Mouse (Mus musculus): ENCODE measurements around the gene Tmtc1. TPM values are rescaled to one million over a fixed set of nuclear protein-coding genes. Genes with fewer than 3 reads are reported as not detected.

Gene Tmtc1
- polyA plus RNA-seq, 1 experiment: 3.3 TPM

GRCm38 (mm10) chr6:148441871-148442270, 2.3 kb downstream of the Tmtc1 start:
- Histone ChIP-seq H3K9me3 (replicated peaks; ENCODE audit: control insufficient read depth, insufficient read depth, low read length, poor library complexity, severe bottlenecking) (no peaks in the 10 kb centered on the region), H3K27ac (ENCODE audit: insufficient read depth, low read length) (no peak overlapping the region), H3K27me3 (ENCODE audit: control insufficient read depth, insufficient read depth, low read length, poor library complexity, severe bottlenecking) (0 out of 2 replicates have a peak, but pooled peaks cover 2% of the 10 kb centered on the region), H3K36me3 (ENCODE audit: control insufficient read depth, insufficient read depth, low read length, poor library complexity, severe bottlenecking) (no peaks in the 10 kb centered on the region), H3K4me3 (ENCODE audit: low read depth, low read length) (no peak overlapping the region), H3K9ac (ENCODE audit: low read depth, poor library complexity, severe bottlenecking) (no peak overlapping the region), H3K4me1 (ENCODE audit: control insufficient read depth, insufficient read depth, low read length) (peaks cover 2% of the 10 kb centered on the region)
- no peak for TF ChIP-seq CTCF (IDR thresholded peaks at IDR 0.05; ENCODE audit: low read depth, low read length)
- TF ChIP-seq POLR2A (IDR thresholded peaks at IDR 0.05; ENCODE audit: insufficient read depth, low read length): no peak
- TF ChIP-seq EP300 (IDR thresholded peaks at IDR 0.05; ENCODE audit: insufficient read depth, low read depth, low read length): no peak

DNA sequence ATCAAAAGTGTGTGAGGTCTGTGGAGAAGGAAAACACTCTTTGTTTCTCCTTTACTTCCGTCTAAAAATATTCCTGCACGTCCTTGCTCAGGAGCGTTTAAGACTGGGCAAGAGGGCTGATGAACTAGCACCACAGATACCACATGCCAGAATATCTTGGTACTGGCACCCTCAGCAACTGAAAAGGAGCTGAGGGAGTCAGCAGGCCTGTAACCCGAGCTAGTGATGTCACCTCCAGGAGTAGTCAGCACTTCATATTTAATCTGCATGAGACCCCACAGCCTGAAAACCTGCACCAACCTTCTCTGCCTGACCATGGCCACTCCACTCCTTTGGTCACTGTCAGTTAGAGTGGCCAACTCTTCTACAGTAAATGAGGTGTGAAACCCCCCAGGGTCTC, 5.1 kb downstream of the Tmtc1 start:
- Histone ChIP-seq H3K27ac (ENCODE audit: insufficient read depth, low read length) (no peak overlapping the region), H3K4me1 (ENCODE audit: control insufficient read depth, insufficient read depth, low read length) (peaks cover 2% of the 10 kb centered on the region), H3K36me3 (ENCODE audit: control insufficient read depth, insufficient read depth, low read length, poor library complexity, severe bottlenecking) (no peaks in the 10 kb centered on the region), H3K9ac (ENCODE audit: low read depth, poor library complexity, severe bottlenecking) (no peak overlapping the region), H3K27me3 (ENCODE audit: control insufficient read depth, insufficient read depth, low read length, poor library complexity, severe bottlenecking) (0 out of 2 replicates have a peak, but pooled peaks cover 2% of the 10 kb centered on the region), H3K9me3 (replicated peaks; ENCODE audit: control insufficient read depth, insufficient read depth, low read length, poor library complexity, severe bottlenecking) (no peaks in the 10 kb centered on the region), H3K4me3 (ENCODE audit: low read depth, low read length) (no peak overlapping the region)
- TF ChIP-seq CTCF (IDR thresholded peaks at IDR 0.05; ENCODE audit: low read depth, low read length) (no peak), POLR2A (IDR thresholded peaks at IDR 0.05; ENCODE audit: insufficient read depth, low read length) (no peak), EP300 (IDR thresholded peaks at IDR 0.05; ENCODE audit: insufficient read depth, low read depth, low read length) (no peak)

- Histone ChIP-seq H3K36me3 (ENCODE audit: control insufficient read depth, insufficient read depth, low read length, poor library complexity, severe bottlenecking) (no peaks in the 10 kb centered on the region), H3K4me3 (ENCODE audit: low read depth, low read length) (no peak overlapping the region), H3K4me1 (ENCODE audit: control insufficient read depth, insufficient read depth, low read length) (peaks cover 2% of the 10 kb centered on the region), H3K27ac (ENCODE audit: insufficient read depth, low read length) (no peak overlapping the region), H3K9me3 (replicated peaks; ENCODE audit: control insufficient read depth, insufficient read depth, low read length, poor library complexity, severe bottlenecking) (no peaks in the 10 kb centered on the region), H3K9ac (ENCODE audit: low read depth, poor library complexity, severe bottlenecking) (no peak overlapping the region), H3K27me3 (ENCODE audit: control insufficient read depth, insufficient read depth, low read length, poor library complexity, severe bottlenecking) (no peaks in the 10 kb centered on the region)
- no peak for TF ChIP-seq POLR2A (IDR thresholded peaks at IDR 0.05; ENCODE audit: insufficient read depth, low read length)
- no peak for TF ChIP-seq EP300 (IDR thresholded peaks at IDR 0.05; ENCODE audit: insufficient read depth, low read depth, low read length)
- TF ChIP-seq CTCF (IDR thresholded peaks at IDR 0.05; ENCODE audit: low read depth, low read length): no peak
Measured at GRCm38 (mm10) chr6:148437565-148437964, 6.6 kb downstream of the Tmtc1 start.

- no peak for TF ChIP-seq CTCF (IDR thresholded peaks at IDR 0.05; ENCODE audit: low read depth, low read length)
- no peak for TF ChIP-seq POLR2A (IDR thresholded peaks at IDR 0.05; ENCODE audit: insufficient read depth, low read length)
- TF ChIP-seq EP300 (IDR thresholded peaks at IDR 0.05; ENCODE audit: insufficient read depth, low read depth, low read length): no peak
- no peak overlapping the region for H3K4me3 ChIP-seq (ENCODE audit: low read depth, low read length)
- H3K27me3 ChIP-seq (ENCODE audit: control insufficient read depth, insufficient read depth, low read length, poor library complexity, severe bottlenecking): no peaks in the 10 kb centered on the region
- H3K9ac ChIP-seq (ENCODE audit: low read depth, poor library complexity, severe bottlenecking): no peak overlapping the region
- no peaks in the 10 kb centered on the region for H3K9me3 ChIP-seq (replicated peaks; ENCODE audit: control insufficient read depth, insufficient read depth, low read length, poor library complexity, severe bottlenecking)
- H3K27ac ChIP-seq (ENCODE audit: insufficient read depth, low read length): no peak overlapping the region
- no peaks in the 10 kb centered on the region for H3K4me1 ChIP-seq (ENCODE audit: control insufficient read depth, insufficient read depth, low read length)
- no peaks in the 10 kb centered on the region for H3K36me3 ChIP-seq (ENCODE audit: control insufficient read depth, insufficient read depth, low read length, poor library complexity, severe bottlenecking)
Measured at GRCm38 (mm10) chr6:148436441-148437001, 7.7 kb downstream of the Tmtc1 start.

DNA sequence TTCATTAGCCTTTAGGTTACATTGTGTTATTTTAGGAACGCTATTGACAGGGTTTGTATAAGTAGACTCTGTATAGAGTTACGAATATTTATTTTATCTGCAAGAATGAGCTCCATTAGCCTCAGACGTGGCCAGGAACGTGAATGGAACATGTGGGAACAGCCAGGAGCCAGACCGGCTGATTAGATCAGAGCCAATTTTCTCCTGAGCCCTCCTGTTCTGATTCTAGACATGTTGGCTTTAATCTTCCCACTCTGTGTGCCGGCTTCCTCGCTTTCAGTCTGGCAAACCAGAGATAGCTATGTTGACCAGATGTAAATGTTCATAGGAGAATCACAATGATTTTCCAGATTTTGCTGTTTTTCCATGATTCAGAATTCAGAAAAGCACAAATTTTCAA, 22.6 kb downstream of the Tmtc1 start:
- TF ChIP-seq CTCF (IDR thresholded peaks at IDR 0.05; ENCODE audit: low read depth, low read length) (no peak), POLR2A (IDR thresholded peaks at IDR 0.05; ENCODE audit: insufficient read depth, low read length) (no peak), EP300 (IDR thresholded peaks at IDR 0.05; ENCODE audit: insufficient read depth, low read depth, low read length) (no peak)
- no peaks in the 10 kb centered on the region for H3K4me1 ChIP-seq (ENCODE audit: control insufficient read depth, insufficient read depth, low read length)
- H3K36me3 ChIP-seq (ENCODE audit: control insufficient read depth, insufficient read depth, low read length, poor library complexity, severe bottlenecking): no peaks in the 10 kb centered on the region
- H3K9ac ChIP-seq (ENCODE audit: low read depth, poor library complexity, severe bottlenecking): no peak overlapping the region
- H3K27me3 ChIP-seq (ENCODE audit: control insufficient read depth, insufficient read depth, low read length, poor library complexity, severe bottlenecking): no peaks in the 10 kb centered on the region; the same call in 1 of the 2 replicates
- no peaks in the 10 kb centered on the region for H3K9me3 ChIP-seq (replicated peaks; ENCODE audit: control insufficient read depth, insufficient read depth, low read length, poor library complexity, severe bottlenecking)
- H3K27ac ChIP-seq (ENCODE audit: insufficient read depth, low read length): no peak overlapping the region
- no peak overlapping the region for H3K4me3 ChIP-seq (ENCODE audit: low read depth, low read length)

DNA sequence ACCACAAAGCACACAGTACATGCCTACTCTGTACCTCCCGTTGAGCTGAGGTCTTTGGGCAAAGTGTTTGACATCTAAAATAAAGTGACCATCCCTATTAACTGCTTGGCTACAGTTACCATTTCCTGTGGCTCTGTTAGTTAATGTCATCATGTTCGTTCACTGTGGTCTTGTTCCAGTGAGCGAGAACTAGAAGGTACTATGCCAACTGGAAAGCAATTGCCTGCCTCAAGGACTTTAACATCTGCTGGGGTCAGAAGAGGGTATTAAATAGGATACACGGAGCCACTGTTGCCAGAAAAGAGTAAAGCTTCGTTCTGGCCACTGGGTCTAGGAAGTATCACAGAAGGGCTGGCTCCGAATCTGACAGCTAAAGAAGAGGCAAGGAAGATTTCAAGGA, 23.8 kb downstream of the Tmtc1 start:
- Histone ChIP-seq H3K27ac (ENCODE audit: insufficient read depth, low read length) (no peak overlapping the region), H3K9me3 (replicated peaks; ENCODE audit: control insufficient read depth, insufficient read depth, low read length, poor library complexity, severe bottlenecking) (no peaks in the 10 kb centered on the region), H3K9ac (ENCODE audit: low read depth, poor library complexity, severe bottlenecking) (no peak overlapping the region), H3K36me3 (ENCODE audit: control insufficient read depth, insufficient read depth, low read length, poor library complexity, severe bottlenecking) (no peaks in the 10 kb centered on the region), H3K27me3 (ENCODE audit: control insufficient read depth, insufficient read depth, low read length, poor library complexity, severe bottlenecking) (no peaks in the 10 kb centered on the region; the same call in 1 of the 2 replicates), H3K4me3 (ENCODE audit: low read depth, low read length) (no peak overlapping the region), H3K4me1 (ENCODE audit: control insufficient read depth, insufficient read depth, low read length) (no peaks in the 10 kb centered on the region)
- TF ChIP-seq POLR2A (IDR thresholded peaks at IDR 0.05; ENCODE audit: insufficient read depth, low read length): no peak
- TF ChIP-seq EP300 (IDR thresholded peaks at IDR 0.05; ENCODE audit: insufficient read depth, low read depth, low read length): no peak

All from ES-Bruce4 (cell line).